Mouse (Mus musculus) right cerebral cortex, postnatal 25 days (tissue): ENCODE results near the gene Gm43518.

Experiments
- DNase-seq: peaks from one replicate; pipeline ENCODE4 v3.0.0; 2022

The Gm43518 gene

DNA sequence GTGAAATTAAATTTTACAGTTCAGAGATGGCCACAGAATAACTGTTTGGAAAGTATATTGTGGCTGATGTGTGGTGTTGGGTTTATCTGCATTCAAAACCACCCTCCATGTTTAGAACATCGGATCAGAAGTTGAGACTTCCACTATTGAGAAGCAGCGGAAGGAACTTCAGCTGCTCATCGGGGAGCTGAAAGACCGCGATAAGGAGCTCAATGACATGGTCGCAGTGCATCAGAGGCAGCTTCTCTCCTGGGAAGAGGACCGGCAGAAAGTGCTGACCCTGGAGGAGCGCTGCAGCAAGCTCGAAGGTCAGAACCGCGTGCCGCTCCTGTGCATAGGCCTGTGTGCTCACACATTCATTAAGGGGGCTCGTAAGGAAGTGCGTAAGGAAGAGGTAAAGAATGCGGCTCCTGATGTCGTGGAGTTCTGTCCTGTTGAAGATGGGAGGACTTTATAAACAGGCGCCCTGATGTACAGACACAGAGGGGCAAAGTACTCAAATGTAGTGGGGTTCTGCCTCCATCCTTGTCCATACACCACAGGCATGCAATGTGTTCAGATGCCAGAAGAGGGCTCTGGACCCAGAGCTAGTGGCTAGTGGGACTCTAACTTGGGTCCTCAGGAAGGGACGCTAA lies 6.9 kb downstream of the Gm43518 start:
- DNase-seq = no peak

DNA sequence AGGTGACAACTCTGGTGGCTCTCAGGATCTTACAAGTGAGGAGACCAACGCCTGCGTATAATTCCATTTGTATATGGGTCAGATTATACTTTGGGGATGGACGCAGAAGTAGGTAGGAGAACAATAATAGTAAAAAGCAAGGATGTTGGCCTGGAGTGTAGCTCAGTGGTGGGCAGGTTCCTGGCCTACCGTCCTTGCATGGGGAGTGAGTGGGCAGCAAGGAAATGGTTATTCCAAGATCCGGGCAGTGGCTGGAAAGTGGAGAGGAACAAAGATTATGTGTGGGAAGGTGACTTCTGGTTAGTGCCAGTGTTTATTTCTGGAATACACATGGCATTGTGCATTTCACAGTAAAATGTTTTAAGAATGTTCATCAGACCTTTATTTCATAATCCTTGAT lies 8.7 kb downstream of the Gm43518 start:
- DNase-seq = no peak

DNA sequence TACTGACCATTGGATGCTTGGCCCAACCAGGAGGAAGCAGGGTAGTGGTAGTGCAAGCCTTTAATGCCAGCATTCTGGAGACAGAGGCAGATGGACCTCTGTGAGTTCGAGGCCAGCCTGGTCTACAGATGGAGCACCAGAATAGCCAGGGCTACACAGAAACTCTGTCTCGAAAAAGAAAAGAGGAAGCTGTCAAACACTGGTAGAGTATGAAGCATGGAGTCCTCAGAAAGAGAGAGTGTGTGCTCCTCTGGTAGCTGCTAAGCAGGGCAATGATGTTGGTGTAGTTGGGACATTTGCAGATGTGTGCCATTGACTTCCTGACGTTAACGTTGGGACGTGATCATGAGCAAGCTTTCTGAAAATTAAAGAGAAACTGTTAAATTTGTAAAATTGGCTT lies 11.3 kb downstream of the Gm43518 start:
- DNase-seq = no peak

DNA sequence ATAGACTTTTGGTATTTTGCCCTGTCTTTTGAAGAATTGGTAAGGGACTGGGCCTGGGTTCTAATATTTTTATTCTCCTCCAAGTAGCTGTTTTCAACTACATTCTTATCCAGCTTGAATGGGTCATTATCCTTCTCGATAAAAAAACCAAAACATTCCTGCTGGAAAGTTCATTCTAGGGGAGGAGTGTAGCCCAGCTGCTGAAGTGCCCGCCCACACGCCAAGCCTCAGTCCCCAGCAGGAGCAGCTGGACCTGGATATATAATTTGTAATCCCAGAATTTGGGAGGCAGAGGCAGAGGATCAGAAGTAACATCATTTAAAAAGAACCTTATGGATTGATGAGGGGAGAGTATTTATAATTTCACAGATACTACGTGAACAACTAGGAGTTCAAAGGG lies 19.3 kb downstream of the Gm43518 start:
- DNase-seq = no peak

DNA sequence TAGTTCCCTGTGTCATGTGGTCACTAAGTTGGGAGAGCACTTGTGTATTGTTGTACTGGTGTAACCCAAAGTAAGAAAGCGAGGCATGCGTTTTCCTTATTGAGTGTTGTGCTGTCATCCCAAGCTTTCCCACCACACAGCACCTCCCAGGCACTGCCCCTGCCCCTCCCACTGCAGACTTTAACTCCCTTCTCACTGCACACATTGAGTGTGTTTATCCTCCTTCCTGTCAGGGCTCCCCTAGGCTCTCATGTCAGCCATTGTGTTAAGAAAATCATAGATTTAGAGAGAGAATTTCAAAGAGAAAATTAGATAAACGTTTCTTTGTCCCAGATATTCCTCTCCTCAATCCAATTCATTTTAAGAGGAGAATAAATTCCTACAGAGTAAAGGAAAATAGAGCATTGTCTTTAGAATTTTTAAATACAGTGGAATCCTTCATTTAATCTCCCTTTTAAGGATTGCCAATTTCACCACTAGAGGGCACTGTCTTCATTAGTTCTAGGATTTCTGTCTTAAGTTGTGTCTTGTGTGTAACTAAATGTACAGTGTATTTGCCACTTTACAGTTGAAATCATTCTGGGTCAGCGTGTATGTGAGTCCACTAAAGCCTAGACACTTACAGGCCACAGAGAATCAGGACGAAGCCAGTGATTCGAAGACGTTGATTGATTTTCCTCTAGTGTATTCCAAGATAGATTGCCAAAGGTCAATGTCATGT lies 20.0 kb downstream of the Gm43518 start:
- DNase-seq = no peak

DNA sequence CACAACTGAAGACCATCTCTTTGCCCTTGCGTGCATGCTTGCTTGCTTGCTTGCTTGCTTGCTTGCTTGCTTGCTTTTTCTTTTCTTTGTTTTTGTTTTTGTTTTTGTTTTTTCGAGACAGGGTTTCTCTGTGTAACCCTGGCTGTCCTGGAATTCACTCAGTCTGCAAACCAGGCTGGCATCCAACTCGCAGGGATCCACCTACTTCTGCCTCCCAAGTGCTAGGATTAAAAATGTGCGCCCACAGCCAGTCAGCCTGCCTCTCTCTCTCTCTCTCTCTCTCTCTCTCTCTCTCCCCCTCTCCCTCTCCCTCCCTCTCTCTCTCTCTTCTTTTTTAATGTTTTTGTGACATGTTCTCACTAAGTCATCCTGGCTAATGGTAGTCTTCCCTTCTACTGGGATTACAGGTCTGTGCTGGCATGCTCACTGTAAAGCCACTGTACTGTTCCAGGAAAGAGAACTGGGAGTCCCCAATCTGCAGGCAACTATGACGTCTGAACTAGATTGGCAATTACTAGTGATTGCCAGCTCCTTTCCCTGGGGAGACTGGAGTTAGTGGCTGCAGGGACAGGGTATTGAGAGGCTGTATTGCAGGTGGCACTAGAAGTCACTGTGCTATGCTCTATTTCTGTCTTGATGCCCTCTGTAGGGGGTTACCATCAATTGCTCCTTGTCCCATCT lies 25.3 kb downstream of the Gm43518 start:
- DNase-seq = no peak

DNA sequence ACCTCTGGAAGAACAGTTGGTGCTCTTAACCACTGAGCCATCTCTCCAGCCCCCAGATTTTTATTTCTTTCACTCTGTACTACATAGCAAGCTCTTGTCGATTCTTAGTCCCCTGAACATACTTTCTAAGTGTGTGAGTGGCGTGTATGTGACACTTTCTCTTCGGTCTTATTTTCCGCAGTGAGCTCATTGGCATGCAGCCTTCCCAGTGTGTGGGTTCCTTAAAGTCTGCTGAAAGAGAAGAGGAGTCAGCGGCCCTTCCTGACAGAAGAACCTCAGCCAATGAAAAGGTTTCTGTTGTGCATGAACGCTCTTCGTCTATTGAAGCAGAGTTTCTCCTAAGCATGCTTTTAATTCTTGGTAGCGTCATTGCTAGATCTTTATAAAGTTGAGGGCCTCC lies 30.0 kb downstream of the Gm43518 start:
- no peak for DNase-seq

DNA sequence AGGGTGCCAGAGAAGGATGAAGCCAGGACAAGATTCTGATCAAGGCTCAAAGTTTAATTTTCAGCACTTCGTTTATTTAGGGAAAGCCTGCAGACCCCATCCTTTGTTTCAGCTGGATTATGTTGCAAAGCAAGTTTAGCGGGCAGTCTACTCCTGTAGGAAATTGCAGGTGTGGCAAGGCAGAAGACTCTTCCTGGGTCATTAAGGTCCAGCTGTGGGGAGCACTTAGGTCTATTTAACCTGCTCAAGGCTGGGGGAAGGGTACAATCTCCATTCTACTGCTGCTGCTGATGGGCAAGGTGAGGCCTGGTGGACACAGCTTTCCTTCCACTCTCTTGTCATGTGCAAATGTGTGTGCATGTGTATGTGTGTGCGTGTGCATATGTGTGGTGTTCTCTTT lies 31.8 kb downstream of the Gm43518 start:
- no peak for DNase-seq

DNA sequence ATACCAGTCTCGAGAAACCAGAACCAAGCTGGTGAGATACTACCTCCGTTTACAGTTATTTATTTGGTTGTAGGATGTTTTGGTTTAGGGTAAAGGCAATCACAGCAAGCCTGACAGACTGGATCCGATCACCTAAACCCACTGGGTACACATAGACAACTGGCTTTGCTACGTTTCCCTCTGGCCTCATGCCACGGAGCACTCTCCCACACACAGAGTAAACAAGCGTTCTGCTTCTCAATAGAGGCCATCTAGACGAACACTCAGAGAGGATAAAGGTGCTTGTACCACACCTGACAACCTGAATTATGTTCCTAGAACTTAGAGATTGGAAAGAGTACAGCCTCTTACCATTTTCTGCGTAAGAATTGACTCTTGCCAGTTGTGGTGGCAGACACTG lies 32.9 kb downstream of the Gm43518 start:
- no peak for DNase-seq

DNA sequence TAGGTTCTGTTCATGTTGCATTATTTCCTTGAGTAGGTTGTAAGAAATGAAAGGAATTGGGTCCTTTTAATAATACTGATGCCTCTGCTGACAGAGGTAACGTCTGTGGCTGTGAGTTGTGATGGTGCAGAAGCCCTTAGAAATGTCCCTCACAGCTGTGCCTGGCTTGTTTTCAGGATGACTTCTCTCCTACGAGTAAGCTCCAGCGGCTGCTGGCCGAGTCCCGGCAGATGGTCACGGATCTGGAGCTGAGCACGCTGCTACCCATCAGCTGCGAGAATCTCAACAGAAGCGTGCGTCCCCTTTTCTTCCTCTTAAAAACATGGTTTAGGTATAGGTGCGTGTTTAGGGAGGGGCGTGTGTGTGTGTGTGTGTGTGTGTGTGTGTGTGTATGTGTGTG lies 33.8 kb downstream of the Gm43518 start:
- no peak for DNase-seq

DNA sequence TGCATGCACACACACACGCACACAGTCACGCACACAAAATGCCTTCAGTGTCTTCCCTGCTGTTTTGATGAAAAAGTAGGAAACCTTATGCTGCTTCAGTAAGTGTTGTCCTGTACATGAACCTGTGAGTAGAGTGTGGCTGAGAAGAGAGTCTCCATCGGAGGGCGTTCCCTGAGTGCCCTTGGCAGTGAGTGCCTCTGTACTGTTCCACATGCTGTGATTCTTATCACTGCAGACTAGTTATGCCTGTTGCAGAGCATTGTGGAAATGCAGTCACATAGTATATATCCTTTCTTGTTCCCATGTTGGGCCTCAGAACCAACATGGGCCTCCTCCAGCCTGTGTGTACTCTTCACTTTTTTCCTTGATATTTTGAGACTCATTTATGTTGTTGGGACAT lies 37.0 kb downstream of the Gm43518 start:
- no peak for DNase-seq

DNA sequence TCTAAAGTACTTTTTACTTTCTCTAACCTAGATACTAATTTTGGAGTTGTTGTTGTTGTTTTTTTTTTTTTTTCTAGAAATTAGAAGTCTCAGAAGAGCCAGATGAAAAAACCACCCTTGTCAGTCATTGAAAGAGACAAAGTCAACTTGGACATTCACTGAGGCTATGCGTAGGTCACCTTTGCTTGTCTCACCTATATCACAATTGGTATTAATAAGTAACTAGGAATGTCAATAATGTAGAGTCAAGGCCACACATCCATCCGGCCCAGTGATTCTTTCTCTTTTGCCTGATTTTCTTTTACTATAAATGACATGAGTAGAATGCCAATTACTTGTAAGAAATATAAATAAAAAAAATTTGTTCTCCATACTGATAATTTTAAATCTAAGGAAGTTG lies 39.5 kb downstream of the Gm43518 start:
- DNase-seq = no peak

DNA sequence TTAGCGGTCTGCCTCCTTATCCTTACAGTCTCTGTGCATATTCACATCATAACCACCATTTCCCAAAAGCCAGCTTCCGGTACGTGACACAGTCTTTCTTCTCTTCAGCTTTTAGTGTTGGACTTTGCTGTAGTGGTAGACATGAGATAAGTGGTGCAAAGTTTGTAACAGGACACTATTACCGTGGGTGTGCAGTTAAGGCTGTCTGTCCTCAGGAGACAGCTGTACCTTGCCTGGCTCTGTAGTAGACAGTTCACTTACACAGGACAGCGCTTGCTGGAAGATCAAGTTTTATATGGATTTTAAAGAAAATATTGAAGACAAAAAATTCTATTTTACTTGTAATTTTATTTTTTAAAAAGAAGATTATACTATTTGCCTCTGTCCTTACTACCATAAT lies 41.2 kb downstream of the Gm43518 start:
- DNase-seq = no peak

DNA sequence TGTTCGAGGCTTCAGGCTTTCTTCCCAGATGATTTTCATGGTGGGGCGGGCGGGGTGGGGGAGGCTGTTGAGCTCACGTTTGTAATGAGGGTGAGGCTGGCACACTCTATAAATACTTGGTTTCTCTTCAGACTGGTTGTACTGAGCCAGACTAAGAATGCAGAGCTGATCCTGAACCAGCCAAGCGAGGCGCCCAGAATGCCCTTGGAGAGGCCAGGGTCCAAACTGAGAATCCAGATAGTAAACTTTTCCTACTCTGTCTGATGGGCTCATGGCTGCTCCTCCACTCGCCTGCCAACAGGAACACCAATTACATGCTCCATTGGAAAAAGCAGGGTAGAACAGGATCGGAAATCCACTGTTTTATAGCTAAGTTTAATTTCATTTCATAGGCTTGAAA lies 42.0 kb downstream of the Gm43518 start:
- no peak for DNase-seq

DNA sequence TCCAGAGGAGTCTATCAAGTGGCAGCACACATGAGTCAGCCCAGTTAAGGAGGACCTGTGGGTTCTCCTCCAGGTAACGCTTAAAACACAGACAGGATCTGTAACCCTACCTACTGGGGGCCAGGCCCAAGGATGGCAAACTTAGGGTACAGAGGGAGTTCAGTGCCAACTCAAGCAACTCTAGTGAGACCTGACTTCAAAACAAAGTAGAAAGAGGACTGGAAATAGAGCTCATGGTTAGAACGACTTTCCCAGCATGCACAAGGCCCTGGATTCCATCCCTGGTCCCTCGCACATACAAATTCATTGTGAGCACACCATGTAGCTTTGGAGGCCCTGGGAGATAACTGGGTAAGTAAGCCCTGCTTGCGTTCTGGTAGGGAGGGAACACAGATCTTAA lies 43.4 kb downstream of the Gm43518 start:
- DNase-seq = peak; percentile 1

DNA sequence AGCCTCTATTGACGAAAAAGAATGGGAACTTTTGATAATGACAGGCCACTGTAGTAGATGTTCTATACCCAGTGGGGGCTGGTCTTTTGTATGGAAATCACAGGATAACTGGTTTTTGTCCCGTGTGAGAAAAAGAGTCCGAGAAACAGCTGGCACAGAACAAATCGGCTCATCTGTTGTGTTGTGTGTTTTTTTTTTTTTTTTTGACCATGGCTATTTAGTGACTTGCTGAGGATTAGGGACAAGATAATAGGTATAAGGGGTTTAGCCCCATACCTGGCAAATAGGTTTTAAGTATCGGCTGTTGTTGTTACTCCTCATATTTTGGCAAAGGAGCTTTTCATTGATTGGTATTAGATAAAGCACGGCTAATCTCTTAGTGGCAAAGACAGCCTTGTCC lies 45.2 kb downstream of the Gm43518 start:
- peak; percentile 2 for DNase-seq

DNA sequence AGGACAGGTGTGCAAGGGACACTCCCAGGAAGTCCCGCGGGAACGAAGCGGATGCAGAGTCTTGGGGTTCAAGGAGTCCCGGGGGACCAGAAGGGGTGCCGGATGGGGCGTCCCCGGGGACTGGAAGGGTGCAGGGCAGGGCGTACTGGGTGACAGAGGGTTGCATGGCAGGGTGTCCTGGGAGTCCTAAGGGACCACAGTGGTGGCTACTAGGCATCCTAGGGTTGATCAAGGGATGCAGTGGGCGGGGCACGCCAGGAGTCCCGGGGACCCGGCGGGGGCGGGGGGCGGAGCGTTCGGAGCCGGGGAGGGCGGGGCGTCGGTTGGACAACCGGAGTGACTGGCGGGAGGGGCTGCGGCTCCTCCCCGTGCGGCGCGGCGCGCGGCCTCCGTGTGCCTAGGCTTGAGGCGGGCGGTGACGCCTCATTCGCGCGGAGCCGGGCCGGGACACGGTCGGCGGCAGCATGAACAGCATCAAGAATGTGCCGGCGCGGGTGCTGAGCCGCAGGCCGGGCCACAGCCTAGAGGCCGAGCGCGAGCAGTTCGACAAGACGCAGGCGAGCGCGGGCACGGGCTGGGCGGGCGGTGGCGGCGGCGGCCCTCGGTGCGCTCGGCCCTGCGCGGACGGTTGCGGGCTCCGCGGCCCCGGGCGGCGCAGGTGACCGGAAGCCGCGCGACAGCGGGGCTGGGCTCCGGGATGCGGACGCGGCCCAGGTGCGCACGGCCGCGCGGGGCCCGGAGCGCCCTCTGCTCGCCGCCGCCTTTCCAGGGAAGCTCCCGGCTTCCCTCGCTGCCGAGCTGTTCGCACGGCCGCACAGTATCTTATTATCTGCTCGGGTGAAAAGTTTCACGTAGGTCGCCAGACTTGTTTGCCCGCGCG lies 46.3 kb downstream of the Gm43518 start, which contains the start of gene Hip1r:
Gene Hip1r, plus strand, starts transcription at position 330 of the 880 bp plus-strand sequence.
- DNase-seq = peak; percentile 75

DNA sequence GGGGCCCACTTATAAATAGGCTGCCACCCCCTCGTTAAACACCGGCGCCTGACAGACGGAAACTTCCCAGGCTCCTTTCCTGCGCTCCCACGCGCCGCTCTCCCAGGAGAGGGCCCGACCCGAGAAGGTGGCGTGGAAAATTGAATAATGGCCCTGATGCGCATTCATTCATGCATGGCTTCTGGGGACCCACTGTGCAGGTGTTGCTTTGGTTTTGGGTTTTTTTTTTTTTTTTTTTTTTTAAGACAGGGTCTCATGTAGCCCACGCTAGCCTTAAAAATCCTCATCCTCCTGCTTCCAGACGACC lies 46.9 kb downstream of the Gm43518 start:
- DNase-seq = no peak

DNA sequence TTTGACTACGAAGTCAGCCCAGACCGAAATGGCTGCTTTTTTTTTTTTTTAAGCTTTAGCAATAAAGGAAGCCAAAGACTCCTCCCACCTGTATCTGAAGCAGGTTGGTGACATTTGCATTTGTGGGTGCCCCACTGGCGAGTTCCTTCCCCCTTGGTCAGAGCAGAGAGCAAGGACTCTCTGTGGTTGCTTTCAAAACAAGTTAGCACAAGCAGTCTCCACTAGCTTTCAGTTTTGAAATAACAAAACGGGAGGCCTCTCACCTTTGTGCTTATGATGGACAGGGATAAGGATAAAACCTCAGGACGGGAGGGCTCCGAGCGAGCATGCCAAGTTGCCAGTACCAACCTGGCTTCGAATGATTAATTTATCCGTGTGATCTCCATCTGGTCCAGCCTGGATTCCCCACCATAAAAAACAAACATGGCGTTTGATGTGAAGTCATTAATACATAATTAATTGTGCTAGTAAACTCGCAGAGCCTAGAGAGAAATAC lies 47.4 kb downstream of the Gm43518 start:
- DNase-seq = no peak

DNA sequence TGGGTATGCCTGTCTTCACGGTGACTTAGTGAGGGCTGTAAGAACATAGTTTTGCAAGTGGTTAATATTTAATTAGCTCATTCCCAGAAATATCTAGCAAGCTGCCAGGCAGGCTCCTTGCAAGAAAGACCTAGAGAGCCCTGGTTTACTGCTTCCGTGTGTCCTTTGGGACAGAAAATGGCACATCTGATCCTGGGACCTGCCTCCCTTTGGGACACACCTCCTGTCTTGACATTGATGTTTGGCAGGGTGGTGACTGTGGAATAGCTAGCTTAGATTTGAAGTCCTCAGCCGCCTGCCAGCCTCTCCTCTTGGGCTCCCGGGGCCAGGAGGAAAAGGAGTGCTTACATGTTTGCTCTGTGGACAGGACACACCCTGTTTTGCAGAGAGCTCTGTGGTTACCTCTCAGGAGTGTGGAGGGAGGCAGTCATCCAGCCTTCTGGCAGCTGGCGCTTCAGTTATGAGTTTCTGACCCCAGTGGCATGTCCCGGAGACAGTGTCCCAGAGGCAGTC lies 48.5 kb downstream of the Gm43518 start:
- DNase-seq = no peak

DNA sequence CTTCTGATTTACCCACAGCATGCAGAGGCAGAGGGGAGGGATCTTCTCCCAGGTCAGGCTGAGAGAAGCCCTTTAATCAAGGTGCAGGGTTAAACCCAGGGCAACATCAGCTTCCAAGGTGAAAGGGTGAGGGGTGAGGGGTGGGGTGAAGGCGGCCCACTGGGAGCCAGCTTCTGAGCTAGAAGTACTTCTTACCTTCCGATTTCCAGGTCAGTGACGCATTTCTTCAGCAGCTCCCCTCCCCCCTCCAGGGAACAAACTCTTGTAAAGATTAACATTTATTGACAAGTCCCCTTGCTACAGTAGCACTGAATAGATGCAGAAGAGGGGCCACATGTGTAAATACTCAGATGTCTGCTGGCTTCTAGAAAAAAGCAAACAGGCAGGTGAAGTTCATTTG lies 50.0 kb downstream of the Gm43518 start:
- no peak for DNase-seq

DNA sequence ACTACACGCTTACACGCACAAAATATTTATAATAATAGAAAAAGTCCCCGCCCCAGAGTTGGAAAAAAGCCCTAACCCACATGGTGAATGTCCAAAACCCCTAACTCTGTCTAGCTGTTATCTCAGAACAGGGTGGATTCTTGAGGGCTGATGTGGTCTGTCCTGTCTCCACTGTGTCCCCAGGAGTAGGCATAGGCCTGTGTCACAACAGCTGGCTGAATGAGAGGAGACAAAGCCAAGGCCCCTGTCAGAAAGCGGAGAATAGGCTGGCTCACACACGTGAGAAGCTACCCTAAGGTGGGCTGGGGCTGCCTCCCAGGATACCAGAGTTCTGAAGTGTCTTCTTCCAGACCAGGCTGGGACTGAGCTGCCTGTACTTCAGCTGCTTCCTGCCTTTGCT lies 50.9 kb downstream of the Gm43518 start:
- DNase-seq = peak; percentile 2
